28 mouse cellular contexts compared by ENCODE assay signal in genomic region chr16:93725417-93726144, GRCm38 (mm10). TPM values are rescaled to one million over a fixed set of nuclear protein-coding genes. Genes with fewer than 3 reads are reported as not detected.
A peak's percentile ranks its signal among the peaks of the same experiment; 100 is the strongest.
DNase-seq lines count a peak whose midpoint lies in the region; ATAC-seq and TF ChIP-seq lines count a peak whose summit lies in the region.
"Had no signal": no experiment of that assay in that cellular context is flagged by ENCODE, and none has a peak within 500 bp of the region (broad histone marks: within the 10 kb centered on the region; RNA-seq: fewer than 3 reads in every experiment).

No protein-coding gene starts in this region.

- no peak overlapping the region for H3K4me2 ChIP-seq in liver, embryonic 13.5 days
- H3K4me2 ChIP-seq: forebrain, embryonic 15.5 days; heart, embryonic 12.5 days; hindbrain, embryonic 13.5 days; kidney, embryonic 15.5 days; lung, embryonic 14.5 days; midbrain, embryonic 13.5 days had no signal

- ATAC-seq in liver, embryonic 13.5 days (ENCODE audit: low read depth), result no peak
- ATAC-seq in erythroid progenitor cell, adult 5-6 weeks (replicated peaks; ENCODE audit: low FRiP score, poor library complexity, severe bottlenecking), result no peak
- ATAC-seq: activated CD4-positive, CD25-positive, alpha-beta regulatory T cell, adult 4 months; forebrain, embryonic 15.5 days; midbrain, embryonic 13.5 days had no signal

- H3K27me3 ChIP-seq in liver, embryonic 13.5 days, result no peaks in the 10 kb centered on the region
- H3K27me3 ChIP-seq in small intestine, adult 2 months (ENCODE audit: control insufficient read depth, insufficient read depth, low read length), result no peaks in the 10 kb centered on the region
- H3K27me3 ChIP-seq: forebrain, embryonic 15.5 days; hindbrain, embryonic 13.5 days; kidney, embryonic 15.5 days; midbrain, embryonic 13.5 days had no signal

- H3K4me3 ChIP-seq in liver, embryonic 13.5 days (replicated peaks), result no peak overlapping the region
- H3K4me3 ChIP-seq in small intestine, adult 2 months (ENCODE audit: low read depth, low read length), result no peak overlapping the region
- H3K4me3 ChIP-seq: forebrain, embryonic 15.5 days; heart, adult 2 months; heart, embryonic 12.5 days; hindbrain, embryonic 13.5 days; kidney, embryonic 15.5 days; midbrain, embryonic 13.5 days had no signal

- 58% methylated on average over 8 of the region's 8 CpGs for WGBS in liver, embryonic 13.5 days (ENCODE audit: insufficient replicate concordance)
- WGBS in small intestine, adult 2 months, result 39% methylated on average over 8 of the region's 8 CpGs

- 0 out of 2 replicates have a peak overlapping the region, but pooled peaks have one; percentile 5 for H3K27ac ChIP-seq in liver, embryonic 13.5 days
- H3K27ac ChIP-seq in small intestine, adult 2 months (ENCODE audit: insufficient read depth, low read depth, low read length), result peak overlapping the region; percentile 95
- H3K27ac ChIP-seq: forebrain, embryonic 15.5 days; heart, adult 2 months; hindbrain, embryonic 13.5 days; kidney, embryonic 15.5 days; macrophage; midbrain, embryonic 13.5 days had no signal

- DNase-seq in lung, postnatal 36 days, result peak; percentile 70
- no peak for DNase-seq in lung, postnatal 10 days
- DNase-seq in liver, embryonic 13.5 days, result no peak
- DNase-seq in right cerebral cortex, postnatal 4 days, result no peak
- no peak for DNase-seq in adrenal gland, postnatal 10 days
- DNase-seq: adrenal gland, postnatal 14 days; B cell, adult 2 months; cerebellum, adult 11 months; cerebellum, adult 9-10 months; cerebellum, postnatal 36 days; heart, adult 2 months; heart, postnatal 4 days; kidney, adult 18-20 months; kidney, postnatal 25 days; left cerebral cortex, postnatal 4 days; lung, embryonic 14.5 days; right cerebral cortex, postnatal 14 days; spleen, adult 18-20 months; thymus, postnatal 4 days had no signal

- H3K9me3 ChIP-seq in liver, embryonic 13.5 days (replicated peaks), result no peaks in the 10 kb centered on the region
- H3K9me3 ChIP-seq: forebrain, embryonic 15.5 days; heart, embryonic 12.5 days; hindbrain, embryonic 13.5 days; kidney, embryonic 15.5 days; midbrain, embryonic 13.5 days had no signal

- no peak for TF ChIP-seq POLR2A in small intestine, adult 2 months (IDR thresholded peaks at IDR 0.05; ENCODE audit: low read depth, low read length)

- H3K36me3 ChIP-seq in liver, embryonic 13.5 days, result no peaks in the 10 kb centered on the region
- peaks cover 13% of the 10 kb centered on the region for H3K36me3 ChIP-seq in small intestine, adult 2 months (ENCODE audit: control insufficient read depth, insufficient read depth, low read length)
- H3K36me3 ChIP-seq: forebrain, embryonic 15.5 days; heart, embryonic 12.5 days; kidney, embryonic 15.5 days had no signal

- H3K9ac ChIP-seq in liver, embryonic 13.5 days, result no peak overlapping the region
- H3K9ac ChIP-seq: forebrain, embryonic 15.5 days; heart, embryonic 12.5 days; hindbrain, embryonic 13.5 days; kidney, embryonic 15.5 days; lung, embryonic 14.5 days; midbrain, embryonic 13.5 days had no signal

- TF ChIP-seq CTCF in small intestine, adult 2 months (IDR thresholded peaks at IDR 0.05; ENCODE audit: extremely low read depth, insufficient read length, insufficient replicate concordance, low read depth, low read length), result no peak

- peaks cover 47% of the 10 kb centered on the region for H3K4me1 ChIP-seq in liver, embryonic 13.5 days (replicated peaks)
- H3K4me1 ChIP-seq in small intestine, adult 2 months (ENCODE audit: control insufficient read depth, insufficient read depth, insufficient read length, low read length), result peaks cover 29% of the 10 kb centered on the region

RNA-seq across cellular contexts. Expression of gene Dop1b, which starts 13.9 kb away (rescaled TPM):
- 8.7 and 10.3 TPM in 2 replicates for polyA plus RNA-seq in liver, embryonic 13.5 days (2015; fragmentation: Nextera tagmentation; extraction: Ambion mirVana)
- 42.9 and 94.1 TPM in 2 replicates for polyA plus RNA-seq in small intestine, adult 2 months (2012; rRNA removed)
- total RNA-seq in erythroid progenitor cell, adult 5-6 weeks (2015; ENCODE audit: low replicate concordance), result 98.0 and 113 TPM in 2 replicates
- 24.0 and 36.8 TPM in 2 replicates for total RNA-seq in erythroid progenitor cell, adult 5-6 weeks (2017; ENCODE audit: low replicate concordance)
- 10 to 100 TPM; 21.2 to 27.4 TPM for total RNA-seq in adrenal gland, postnatal 10 days (2021)

RNA-seq across cellular contexts. Expression of gene Cbr3, which starts 42.6 kb away (rescaled TPM):
- polyA plus RNA-seq in liver, embryonic 13.5 days (2015; fragmentation: Nextera tagmentation; extraction: Ambion mirVana), result 0.16 and 0.28 TPM in 2 replicates
- 4.0 and 39.0 TPM in 2 replicates for polyA plus RNA-seq in small intestine, adult 2 months (2012; rRNA removed)
- total RNA-seq in erythroid progenitor cell, adult 5-6 weeks (2015; ENCODE audit: low replicate concordance), result not detected in 2 replicates
- 1.7 TPM in 1 of 2 replicates, not detected in the other for total RNA-seq in erythroid progenitor cell, adult 5-6 weeks (2017; ENCODE audit: low replicate concordance)
- total RNA-seq in adrenal gland, postnatal 10 days (2021), result 1 to 10 TPM; 8.7 to 8.8 TPM
- polyA plus RNA-seq: activated CD4-positive, CD25-positive, alpha-beta regulatory T cell, adult 4 months; heart, embryonic 12.5 days had no signal
